Mouse (Mus musculus): ENCODE measurements around the gene Slc35c2.
A peak's percentile ranks its signal among the peaks of the same experiment; 100 is the strongest.

Gene Slc35c2

DNA sequence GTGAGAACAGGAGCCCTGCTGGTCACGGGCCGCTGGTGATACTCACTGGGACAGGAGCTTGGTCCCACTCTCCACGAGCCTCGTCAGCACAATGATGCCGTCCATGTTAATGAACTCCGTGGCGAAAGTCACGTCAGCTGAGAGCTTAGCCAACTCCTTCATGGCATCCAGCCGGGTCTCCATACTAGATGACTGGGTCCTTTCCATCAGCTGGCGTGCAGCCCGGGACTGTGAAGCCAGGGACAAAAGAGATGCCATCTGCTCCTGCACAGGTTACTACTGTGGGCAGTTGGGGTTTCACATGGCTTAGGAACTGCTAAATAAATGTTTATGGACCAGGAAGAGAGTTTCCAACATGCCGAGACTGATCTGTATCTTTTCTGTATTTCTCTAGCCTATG, 23.9 kb upstream of the Slc35c2 start:
- DNase-seq, result no peak

DNA sequence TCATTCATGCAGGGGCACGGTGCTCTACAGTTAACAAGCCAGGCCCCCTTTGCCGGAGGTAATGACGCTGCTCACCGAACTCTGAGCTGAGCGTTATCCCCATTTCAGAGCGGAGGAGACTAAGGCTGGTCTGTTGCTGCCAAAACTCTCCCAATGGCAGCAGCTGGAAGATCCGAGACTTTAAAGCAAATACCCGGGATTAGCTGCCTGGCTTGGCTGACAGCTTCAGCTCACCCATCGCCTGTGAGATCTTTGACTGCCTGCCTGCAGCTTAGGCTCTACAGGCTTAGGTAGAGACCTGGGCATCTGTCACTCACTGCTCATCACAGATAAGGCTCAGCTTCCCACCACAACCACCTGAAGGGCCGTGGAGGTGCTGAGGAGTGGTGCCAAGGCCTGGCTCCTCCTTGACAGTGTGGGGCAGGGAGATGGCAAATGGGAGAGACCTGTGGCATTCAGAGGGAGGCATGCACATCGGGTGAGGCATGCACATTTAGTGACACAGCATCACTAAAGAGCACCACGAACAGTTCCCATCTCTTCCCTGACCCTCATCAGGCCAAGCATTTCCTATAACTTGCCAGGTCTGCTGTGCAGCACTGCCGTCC, 23.3 kb upstream of the Slc35c2 start:
- DNase-seq, result no peak

DNA sequence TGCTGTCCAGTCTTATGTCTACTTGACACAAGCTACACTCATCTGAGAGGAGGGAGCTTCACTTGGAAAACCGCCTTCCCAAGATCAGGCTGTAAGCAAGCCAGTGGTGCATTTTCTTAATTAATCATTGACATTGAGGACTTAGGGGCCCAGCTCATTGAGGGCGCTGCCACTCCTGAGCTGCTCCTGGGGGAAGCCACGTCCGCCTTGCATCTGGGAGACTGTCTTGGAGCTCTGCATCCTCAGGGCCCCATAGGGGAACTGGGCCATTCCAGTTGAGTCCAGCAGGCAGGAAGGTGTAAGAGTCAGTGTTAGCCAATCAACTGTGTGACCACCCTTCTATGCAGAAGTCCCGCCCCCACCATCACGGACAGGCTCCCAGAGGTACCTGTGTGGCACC, 20.1 kb upstream of the Slc35c2 start:
- DNase-seq, result no peak

DNA sequence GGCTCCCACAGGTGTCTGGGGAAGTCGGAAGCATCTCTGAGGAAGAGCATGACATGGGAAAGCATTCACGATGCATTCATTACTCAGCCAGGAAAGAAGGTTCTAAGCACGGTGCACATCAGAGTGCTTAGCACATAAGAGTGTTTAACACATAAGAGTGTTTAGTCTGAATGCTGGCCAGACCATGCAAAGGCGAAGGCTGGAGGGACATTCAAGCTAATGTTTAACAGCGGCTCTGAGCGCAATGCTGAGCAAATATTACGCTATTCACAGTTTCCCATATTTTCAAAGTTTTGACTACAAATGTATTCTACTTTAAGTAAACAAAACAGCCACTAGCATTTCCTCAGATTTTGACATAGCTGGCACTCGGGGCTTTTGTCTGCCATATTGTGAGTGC, 17.8 kb upstream of the Slc35c2 start:
- DNase-seq, result no peak

DNA sequence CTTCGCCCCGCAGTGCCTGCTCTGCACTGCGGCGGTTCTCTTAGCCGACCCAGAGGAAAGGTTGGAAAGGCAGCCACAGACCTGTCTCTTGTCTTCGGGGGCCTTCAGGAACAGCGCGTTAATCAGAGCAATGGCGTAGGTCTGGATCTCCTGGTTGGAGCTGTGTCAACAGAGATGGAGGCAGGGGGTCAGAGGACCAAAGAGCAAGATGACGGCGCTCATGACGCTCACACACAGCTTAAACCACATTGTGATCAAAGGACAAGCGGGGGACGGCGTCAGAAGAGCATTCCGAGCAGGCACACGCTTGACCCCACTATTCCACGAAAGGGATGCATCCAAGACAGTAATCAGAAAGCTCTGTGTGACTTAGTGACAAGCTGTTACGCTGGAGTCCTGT, 17.1 kb upstream of the Slc35c2 start:
- no peak for DNase-seq

DNA sequence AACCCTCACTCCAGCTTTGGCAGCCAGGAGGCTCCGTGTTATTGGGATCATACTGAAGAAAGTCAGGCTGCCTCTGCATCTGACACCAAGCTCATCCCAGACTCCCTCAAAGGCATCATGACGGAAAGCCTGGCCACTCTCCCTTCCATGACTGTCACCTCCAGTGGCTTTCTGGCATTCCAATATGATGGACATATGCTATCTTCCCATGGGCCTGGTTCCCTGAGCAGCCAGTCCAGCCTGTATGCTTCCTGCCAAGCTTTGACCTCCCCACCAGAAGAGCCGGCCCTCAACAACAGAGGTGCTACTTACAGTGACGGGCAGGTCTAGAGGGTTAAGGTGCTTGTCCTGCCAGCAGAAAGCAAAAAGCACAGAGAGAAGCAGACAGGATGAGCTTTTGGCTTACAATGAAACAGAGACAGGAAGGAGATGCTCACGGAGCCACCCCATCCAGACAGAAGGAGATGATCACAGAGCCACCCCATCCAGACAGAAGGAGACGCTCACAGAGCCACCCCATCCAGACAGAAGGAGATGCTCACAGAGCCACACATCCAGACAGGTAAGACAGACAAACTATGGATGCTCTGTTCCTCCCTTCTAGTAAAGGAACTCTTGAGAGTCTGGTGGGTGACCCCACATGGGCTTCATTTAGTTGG, 15.8 kb upstream of the Slc35c2 start:
- DNase-seq, result no peak

DNA sequence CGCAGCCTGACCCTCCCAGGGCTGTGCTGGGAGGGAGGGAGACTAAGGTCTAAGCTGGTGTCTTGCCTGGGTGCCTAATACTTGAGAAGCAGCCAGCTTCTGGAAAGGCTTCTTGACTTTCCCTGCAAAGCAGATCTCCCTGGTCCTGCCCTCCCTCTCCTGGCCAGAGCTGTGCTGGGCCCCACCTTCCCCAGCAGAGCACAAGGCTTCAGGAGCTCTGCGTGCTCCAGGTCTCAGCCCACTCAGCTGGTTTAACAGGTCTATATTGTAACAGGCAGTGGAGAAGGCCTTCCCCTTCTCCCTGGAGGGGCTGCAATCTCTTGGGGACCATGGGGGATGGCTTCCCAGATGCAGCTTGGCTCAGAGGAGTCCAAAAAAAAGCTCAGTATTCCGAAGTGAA, 13.7 kb upstream of the Slc35c2 start:
- DNase-seq, result no peak

DNA sequence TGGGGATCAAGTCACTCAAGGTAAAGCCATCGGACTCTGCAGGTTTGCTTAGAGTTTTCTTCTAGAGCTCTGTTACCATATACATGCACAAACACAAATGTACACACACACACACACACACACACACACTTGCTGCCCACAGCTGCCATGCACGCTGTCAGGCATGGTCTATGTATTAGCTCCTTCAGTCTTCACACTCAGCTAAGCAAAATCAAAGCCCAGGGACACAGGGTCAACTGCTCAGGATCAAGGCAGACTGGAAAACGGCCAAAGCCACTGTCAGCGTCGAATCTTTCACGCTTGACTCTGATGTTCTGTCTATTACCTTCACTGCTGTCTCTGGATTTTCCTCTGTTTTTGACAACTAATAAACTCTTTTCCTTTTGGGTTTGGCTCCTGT, 13.2 kb upstream of the Slc35c2 start:
- no peak for DNase-seq

DNA sequence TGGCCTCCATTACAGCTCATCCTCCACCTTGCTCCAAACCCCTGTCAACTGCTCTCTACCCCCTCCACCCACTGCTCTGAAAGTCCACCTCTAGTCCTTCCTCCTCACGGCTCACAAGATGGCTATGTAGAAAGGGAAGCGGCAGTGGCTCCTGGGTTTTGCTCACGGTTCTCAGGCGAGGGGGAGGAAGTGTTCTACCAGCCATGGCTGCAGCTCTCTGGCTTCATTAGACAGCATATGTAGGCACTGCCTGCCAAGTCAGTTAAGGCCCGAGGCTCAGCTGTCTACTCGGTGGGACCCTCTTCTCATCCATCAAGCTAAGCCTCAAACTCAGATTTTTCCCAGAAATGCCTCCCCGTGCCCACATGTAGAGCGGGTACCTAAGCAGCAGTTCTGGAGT, 12.8 kb upstream of the Slc35c2 start:
- no peak for DNase-seq

DNA sequence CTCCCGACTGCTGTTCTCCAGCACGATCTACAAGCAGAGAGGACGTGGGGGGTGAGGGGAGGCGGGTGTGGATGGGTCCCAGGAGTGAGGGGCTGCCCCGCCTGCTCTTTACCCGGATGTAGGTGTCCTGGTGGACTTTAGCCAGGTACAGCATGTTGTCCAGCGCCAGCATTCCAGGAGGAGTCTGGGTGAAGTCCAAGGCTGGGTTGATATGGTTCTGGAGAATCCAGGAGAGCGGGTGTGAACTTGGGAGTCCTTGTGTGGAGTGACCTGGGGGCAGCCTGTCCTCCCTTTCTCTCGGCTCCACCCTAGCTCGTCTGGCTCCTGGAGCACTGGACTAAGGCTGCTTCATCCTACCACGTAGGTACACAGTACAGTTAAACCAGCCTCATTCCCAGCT, 9.8 kb upstream of the Slc35c2 start:
- no peak for DNase-seq

DNA sequence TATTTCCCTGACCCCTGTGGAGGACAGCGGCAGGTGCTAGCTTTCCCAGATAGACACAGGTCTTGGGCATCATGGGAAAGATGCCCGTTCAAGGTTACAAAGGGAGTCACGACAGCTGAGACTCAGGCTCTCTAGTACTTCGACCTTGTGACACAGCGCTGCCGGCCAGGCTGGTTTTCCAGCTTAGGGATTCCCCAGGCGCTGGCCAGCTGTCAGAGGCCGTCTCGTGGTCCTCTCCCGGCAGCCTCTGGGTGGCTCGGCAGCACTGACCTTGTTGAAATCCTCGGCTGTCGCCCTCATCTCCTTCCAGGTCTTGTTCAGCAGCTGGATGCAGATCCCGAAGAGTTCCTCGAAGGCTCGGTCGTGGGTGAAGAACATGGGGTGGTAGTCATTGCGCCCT, 8.9 kb upstream of the Slc35c2 start:
- DNase-seq, result no peak

DNA sequence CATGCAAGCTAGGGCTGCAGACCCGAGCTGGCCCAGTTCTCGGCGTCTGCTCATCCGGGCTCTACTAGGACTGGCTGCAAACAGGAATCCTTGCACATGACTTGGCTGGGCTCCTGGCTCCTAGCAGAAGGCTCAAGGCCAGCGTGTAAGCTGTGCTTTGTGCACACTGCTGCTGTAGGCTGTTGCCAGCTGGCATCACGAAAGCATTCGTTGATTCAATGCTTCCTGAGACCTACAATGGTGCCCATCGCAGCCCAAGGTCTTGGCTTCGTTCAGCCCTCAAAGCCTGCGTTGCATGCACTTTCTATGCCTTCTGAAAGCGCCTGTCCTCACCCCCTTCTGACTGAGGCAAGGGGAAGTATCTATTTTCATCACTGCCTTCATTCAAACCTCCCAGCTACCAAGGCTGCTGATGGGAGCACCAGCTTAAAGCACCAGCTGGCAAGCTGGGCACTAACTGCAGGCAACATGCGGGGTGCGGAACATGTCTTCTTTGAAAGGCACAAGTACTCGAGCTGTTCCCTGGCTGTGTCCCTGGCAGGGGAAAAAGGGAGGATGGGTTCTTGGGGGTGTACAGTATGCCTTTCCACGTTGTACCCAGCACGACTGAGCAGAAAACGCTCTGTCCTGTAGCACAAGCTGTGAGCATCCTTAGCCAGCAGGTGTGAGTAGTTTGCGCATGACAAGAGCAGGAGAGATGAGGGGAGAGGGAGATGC, 804 bp upstream of the Slc35c2 start:
- no peak for DNase-seq

DNA sequence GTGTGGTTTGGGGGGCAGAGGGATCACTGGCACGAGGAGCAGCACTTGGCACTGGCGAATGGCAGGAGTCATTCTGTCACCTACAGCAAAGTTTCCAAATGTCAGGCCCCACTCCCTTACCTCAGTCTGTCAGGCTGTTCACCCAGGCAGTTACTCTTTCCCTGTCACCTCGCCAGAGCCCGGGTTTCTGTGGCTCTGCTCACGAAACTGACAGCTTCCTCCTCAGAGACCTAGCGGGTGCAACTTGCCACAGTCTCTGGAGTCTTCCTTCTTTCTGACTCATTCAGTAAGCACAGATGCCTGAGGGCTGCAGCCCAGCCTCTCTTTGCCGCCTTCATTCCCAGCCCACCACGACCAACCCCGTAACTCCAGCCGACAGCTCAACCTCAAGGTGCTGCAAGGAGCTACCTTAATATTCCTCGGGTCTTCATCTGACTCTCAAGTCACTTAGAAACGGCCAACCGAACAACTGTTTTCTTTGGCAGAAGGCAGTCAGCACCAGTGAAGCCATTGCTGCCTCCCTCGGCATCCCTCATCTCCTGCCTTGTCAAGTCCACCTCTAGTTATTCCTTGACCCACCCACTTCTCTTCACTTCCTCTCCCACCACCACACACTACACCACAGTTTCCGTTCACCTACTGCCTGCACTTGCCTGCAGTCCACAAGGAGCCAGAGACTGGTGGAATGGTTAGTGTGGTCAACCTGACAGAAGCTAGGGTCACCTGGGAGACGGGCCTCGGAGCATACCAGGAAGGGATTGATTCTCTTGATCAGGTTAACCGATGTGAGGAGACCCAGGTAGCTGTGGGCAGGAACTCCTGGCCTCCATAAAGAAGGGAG, 1.1 kb downstream of the Slc35c2 start:
- peak; percentile 46 to 48 for DNase-seq

DNA sequence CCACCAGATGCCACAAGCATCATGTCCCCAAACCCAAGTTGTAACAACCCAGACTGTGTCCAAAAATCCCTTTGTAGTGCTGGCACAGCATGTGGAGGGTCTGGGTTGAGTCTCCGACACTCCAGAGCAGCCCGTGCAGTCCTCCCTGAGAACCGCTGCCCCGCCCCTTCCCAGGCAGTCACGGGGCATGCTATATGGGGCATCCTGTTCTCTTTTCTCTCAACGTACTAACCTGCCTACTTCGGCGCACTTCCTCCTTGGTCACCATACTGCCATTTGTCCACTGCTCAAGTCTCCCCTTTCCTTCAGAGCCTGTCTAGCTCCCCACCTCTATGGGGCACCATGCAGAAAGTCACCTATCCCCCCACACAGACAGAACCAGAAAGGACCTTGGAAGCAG, 2.0 kb downstream of the Slc35c2 start:
- DNase-seq, result peak; percentile 60 to 64

DNA sequence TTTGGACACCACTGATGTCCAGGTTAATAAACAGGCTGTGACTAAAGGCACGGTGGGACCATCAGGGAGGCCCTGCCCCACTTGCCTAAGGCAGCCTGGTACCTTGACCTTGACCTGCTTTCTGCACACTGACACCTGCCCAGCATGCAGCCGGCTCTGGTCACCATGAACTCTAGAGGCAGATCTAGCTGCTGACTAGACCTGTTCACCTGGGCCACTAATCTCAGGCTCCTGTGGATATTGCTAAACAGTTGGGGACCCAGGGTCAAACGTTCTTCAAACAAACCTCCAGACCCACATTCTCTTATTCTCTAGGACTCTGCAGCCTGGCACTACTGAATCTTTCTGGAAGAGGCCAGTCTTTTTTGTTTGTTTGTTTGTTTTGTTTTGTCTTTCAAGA, 2.6 kb downstream of the Slc35c2 start:
- DNase-seq, result no peak

DNA sequence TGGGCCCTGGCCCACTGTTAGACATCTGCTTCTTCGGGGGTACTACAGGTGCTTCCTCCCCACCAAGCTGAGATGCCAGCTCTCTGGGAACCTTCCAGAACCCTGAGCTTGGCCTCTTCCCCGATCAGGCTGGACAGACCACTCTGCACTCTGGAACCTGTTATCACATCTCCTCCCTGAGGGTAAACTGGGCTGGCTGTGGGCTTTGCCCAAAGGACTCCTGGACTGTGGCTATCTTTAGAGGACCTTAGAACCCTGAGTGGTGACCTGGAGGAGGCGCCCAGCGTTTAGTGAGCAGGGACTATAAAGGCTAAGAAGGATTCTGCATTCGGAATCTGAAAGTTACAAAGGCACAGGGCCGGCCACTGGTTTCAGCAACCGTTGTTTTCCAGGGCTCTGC, 3.3 kb downstream of the Slc35c2 start:
- no peak for DNase-seq

DNA sequence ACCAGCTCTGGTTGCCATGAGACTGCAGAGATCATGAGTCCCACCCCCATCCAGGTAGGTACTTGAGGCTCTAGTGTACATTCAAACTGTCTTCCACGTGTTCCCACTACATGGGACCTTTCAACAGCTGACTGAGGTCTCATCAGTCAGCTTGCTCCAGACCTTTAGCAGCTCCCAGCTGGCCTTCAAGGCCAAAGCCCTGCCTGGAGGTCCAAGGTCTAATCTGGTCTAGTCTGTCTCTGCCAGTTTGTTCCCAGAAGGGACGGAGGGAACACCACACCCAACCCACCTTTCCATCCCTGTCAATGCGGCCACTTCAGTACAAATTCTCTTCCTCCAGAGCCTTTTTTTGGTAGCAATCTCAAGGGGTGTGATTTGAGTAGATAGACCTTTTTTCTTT, 4.0 kb downstream of the Slc35c2 start:
- DNase-seq, result no peak

DNA sequence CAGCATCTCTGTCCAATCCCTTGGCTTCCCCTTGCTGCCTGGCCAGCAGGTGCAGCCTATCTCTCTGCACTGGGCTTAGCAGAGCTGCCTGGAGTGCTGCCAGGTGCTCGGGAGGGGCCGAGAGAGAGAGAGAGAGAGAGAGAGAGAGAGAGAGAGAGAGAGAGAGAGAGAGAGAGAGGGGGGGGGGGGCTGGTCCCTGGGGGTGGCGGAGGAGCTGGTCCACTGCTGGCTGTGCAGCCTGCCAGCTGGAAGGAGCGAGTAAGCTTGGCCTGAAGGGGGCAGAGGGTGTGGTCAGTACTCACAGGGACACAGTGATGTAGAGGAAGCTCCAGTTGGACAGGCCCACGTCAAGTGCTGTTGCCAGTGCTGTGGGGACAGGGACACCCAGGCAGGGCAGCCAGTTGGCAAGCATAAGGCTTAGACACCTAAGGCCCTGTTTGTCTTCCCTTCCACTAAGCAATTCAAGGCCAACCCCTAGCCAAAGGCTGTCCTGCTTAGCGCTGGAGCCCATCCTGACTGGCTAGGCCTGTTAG, 5.8 kb downstream of the Slc35c2 start:
- DNase-seq, result no peak

DNA sequence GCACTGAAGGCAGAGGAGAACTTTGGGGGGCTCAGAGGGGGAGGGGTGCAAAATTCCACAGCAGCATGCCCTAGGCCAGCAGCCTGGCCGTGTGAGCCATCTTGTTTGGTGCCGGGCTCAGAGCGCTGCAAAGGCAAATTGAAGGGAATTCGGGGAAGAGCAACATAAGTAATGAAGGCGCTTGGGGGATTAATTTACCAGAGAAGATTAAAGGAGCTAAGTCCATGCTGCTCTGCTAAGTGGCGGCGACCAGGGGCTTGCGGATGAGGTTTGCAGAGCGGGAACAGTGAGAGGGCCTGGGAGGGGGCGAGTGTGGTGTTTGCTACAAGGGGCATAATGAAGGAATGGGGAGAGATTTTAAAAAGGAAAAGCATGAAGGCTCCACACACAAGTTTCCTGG, 8.3 kb downstream of the Slc35c2 start:
- no peak for DNase-seq

DNA sequence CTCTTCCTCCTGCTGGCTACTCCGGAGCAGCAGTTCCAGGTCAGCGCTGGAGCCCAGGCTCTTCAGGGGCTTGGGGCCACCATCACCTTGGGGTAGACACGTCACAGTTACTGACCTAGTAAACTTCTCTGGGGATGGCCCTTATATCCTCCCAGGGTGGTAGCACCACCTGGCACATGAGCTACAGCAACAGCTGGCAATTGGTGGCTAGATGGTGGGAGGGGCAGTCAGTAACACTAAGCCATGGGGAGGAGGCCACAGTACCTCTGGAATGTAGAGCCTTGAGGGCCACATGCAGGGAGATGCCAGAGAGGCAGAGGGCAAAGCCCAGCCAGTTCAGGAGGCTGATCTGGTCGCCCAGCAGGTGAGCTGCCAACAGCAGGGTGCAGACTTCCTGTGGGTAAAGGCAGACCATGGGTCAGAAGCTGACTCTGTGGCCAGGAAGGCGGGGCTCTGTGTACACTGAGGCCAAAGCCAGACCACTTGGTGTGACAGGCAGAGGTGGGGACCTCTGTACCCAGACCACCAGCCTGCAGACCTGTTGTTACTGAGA, 10.4 kb downstream of the Slc35c2 start:
- DNase-seq, result no peak

DNA sequence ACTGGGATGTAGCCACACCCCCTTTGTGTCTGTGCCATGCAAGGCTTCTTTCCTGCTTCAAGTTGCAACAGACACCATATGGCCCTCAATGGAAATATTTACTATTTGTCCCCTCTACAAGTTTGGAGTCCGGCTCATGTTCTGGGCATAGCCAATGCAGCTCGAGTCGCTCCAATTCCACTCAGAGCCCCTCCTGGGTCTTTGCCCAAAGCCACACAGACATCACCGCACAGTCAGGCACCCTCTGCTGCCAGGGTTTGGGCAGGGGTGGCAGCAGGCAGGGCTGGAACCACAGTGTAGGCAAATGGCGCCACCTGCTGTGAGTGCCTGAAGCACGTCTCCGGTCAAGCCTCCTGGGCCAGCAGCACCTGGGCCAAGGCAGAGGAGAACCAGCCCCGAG, 11.8 kb downstream of the Slc35c2 start:
- peak; percentile 48 to 67 for DNase-seq

DNA sequence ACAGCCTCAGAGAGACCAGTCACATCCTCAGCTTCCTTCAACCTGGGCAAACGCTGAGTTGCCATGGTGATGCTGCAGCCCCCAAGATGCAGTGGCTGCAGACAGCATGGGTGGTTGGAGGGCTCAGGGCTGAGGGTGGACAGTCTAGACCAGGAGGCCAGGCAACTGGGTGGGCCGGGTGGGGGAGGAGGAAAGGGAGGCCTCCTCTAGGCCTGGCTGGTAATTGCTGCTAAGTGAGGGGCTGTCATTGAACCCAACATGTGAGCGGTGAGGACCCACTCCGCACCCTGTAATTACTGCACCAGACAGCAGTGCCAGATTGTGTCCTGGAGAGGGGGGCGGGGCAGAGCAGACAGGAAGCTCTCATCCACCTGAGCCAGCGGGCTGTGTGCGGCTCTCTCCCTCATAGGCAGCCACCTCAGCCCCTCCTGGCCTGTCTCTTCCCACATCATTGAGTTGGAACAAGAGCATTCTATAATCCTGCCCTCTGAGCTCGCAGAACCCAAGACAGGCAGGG, 12.5 kb downstream of the Slc35c2 start:
- DNase-seq, result no peak

DNA sequence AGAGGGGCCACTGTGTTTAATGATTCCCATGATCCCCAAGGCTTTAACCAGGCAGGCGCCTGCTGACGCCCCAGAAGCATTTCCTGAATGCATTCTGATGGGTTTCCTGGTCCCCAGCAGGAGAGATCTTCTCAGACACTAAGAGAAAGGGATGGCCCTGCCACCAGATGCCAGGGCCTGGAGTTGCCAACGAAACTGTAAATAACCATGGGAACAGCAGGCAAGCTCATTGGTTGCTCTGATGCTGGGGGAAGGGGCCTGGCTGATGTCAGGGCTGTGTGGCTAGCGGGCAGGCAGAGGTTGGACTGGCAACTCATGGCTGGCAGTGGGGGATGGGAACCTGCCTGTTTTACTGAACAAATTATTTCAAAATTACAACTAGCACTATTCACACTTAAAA, 14.1 kb downstream of the Slc35c2 start:
- DNase-seq, result no peak
